Mouse (Mus musculus): ENCODE measurements at regions not wholly inside any gene's neighbourhood (a gene's known extent, or its start where the extent isn't known, plus 50 kb on each side); places are given as distances from the start of the nearest gene placed in this dataset.

DNA sequence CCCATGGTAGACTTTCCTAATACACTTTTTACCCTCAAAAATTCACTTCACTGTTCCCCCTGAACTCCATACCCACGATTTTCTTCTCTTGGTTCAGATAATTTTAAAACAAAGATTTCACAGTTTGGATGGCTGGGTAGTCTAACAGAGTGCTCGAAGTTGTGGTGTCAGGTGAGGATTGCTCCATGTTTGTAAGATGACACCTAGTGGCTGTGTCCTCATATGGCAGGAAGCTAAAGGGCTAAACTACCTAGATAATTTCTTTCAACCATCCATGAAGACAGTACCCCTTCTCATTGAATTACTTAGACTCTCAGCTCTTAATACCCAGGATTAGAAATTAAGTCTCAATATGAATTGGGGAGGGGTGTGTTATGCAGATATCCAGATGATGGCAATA, 708.9 kb upstream of the Cypt1 start:
- peak; percentile 10 for DNase-seq (ENCODE audit: low read depth, low spot score)

GRCm38 (mm10) chrX:15846119-15846877, 676.4 kb upstream of the Cypt1 start:
- peak; percentile 51 for DNase-seq (ENCODE audit: low read depth, low spot score)
